Mouse (Mus musculus): ENCODE measurements around the gene 4930550C14Rik. TPM values are rescaled to one million over a fixed set of nuclear protein-coding genes. Genes with fewer than 3 reads are reported as not detected.
A peak's percentile ranks its signal among the peaks of the same experiment; 100 is the strongest.

4930550C14Rik gene
- polyA plus RNA-seq, 1 experiment from 2014 or later: 0.12 TPM

DNA sequence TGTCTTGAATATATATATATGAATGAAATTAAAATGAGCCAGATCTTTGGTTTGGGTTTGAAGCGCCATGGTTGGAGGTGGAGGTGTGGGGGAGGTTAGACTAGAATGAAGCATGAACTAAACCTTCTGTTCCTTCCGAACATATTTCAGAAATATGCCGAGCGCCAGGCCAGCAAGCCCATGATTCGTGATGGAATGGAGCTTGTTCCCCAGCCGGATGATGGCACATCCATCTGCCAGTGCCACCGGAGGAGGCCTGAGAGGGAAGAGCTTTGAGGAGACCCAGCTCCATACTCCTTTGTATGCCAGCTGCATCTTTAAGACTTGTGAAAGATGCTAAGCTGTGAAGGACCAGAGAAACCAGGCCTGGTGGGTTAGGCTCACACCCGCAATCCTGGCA lies 2.6 kb upstream of the 4930550C14Rik start:
- no peak for DNase-seq (ENCODE audit: low spot score)
- H3K36me3 ChIP-seq (ENCODE audit: control insufficient read depth, insufficient read depth, low read length): no peaks in the 10 kb centered on the region
- H3K9ac ChIP-seq (ENCODE audit: low read length): no peak overlapping the region
- no peak overlapping the region for H3K27ac ChIP-seq (ENCODE audit: low read depth, low read length)
- no peak for ATAC-seq (replicated peaks; ENCODE audit: low FRiP score)
- WGBS: 92% methylated on average over 8 of the region's 8 CpGs
- H3K4me2 ChIP-seq (ENCODE audit: low read depth, low read length, severe bottlenecking): no peak overlapping the region
- H3K27me3 ChIP-seq (ENCODE audit: control insufficient read depth, insufficient read depth, low read length): no peaks in the 10 kb centered on the region
- H3K4me3 ChIP-seq (ENCODE audit: low read depth, low read length): no peak overlapping the region
- no peaks in the 10 kb centered on the region for H3K4me1 ChIP-seq (replicated peaks; ENCODE audit: control insufficient read depth, insufficient read depth, low read length)
- no peaks in the 10 kb centered on the region for H3K9me3 ChIP-seq (ENCODE audit: control insufficient read depth, low read length)

DNA sequence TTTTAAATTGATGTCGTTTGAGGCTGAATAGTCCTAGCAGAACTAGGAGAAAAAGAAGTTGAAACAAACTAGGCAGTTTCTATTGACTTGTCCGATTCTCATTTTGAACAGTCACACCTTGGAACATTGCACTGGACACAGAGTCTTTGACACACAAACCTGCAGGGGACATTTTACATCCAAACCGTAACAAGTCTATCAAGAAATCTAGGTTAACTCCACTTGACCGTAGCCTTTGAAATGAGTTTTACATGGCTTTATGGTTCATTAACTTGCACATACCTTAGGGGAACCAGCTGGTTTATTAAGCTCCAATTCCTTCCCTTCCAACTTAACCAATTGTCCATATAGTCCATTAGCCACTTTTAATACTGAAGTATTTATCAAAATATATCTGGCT lies 1.4 kb upstream of the 4930550C14Rik start:
- 88% methylated on average over 4 of the region's 4 CpGs for WGBS
- H3K27ac ChIP-seq (ENCODE audit: low read depth, low read length): no peak overlapping the region

DNA sequence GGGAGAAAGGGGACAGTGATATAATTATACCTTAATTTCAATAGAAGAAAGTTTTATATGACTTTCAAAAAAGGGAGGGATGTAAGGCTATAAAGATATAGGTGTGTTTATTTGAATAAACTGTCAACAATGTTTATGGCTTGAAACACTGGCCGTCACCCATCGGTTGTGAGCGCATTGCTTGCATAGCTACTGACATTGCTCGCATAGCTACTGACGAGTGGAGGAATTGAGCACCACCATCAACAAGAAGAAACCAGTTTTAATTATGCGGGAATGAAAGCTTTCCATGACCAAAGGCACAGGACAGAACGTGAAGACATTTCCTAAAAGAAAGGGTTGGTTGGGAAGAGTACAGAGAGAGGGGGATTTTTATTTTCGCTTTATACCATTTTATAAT lies 979 bp upstream of the 4930550C14Rik start:
- Histone ChIP-seq H3K9ac (ENCODE audit: low read length) (no peak overlapping the region), H3K27ac (ENCODE audit: low read depth, low read length) (no peak overlapping the region), H3K4me2 (ENCODE audit: low read depth, low read length, severe bottlenecking) (no peak overlapping the region), H3K4me1 (replicated peaks; ENCODE audit: control insufficient read depth, insufficient read depth, low read length) (no peaks in the 10 kb centered on the region), H3K9me3 (ENCODE audit: control insufficient read depth, low read length) (no peaks in the 10 kb centered on the region), H3K4me3 (ENCODE audit: low read depth, low read length) (no peak overlapping the region), H3K27me3 (ENCODE audit: control insufficient read depth, insufficient read depth, low read length) (no peaks in the 10 kb centered on the region), H3K36me3 (ENCODE audit: control insufficient read depth, insufficient read depth, low read length) (no peaks in the 10 kb centered on the region)
- DNase-seq (ENCODE audit: low spot score) (no peak), ATAC-seq (replicated peaks; ENCODE audit: low FRiP score) (no peak)
- 90% methylated on average over 8 of the region's 8 CpGs for WGBS

More for the DNA sequence above, 1.4 kb upstream of the 4930550C14Rik start:
- ATAC-seq (replicated peaks; ENCODE audit: low FRiP score): no peak
- DNase-seq (ENCODE audit: low spot score): no peak
- Histone ChIP-seq H3K4me3 (ENCODE audit: low read depth, low read length) (no peak overlapping the region), H3K9ac (ENCODE audit: low read length) (no peak overlapping the region), H3K27me3 (ENCODE audit: control insufficient read depth, insufficient read depth, low read length) (no peaks in the 10 kb centered on the region), H3K4me2 (ENCODE audit: low read depth, low read length, severe bottlenecking) (no peak overlapping the region), H3K36me3 (ENCODE audit: control insufficient read depth, insufficient read depth, low read length) (no peaks in the 10 kb centered on the region), H3K9me3 (ENCODE audit: control insufficient read depth, low read length) (no peaks in the 10 kb centered on the region), H3K4me1 (replicated peaks; ENCODE audit: control insufficient read depth, insufficient read depth, low read length) (no peaks in the 10 kb centered on the region)

DNA sequence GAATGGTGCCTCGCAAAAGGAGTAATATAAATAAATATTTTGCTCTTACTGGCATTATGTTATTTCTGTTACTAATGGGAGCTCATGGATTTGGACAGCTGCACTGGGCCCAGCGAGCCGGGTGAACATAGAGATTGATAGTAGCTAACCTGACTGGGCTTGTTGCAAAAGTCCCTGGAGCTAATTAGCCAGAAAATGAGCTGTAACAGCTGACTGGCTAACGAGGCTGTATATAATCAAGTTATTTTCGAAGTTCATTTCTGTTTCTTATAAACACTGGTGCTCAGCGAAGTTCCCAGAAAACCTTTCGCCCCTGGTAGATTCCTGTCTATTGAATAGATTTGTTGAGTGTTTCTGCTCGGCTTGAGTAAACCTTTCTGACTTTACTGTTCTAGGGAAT lies 866 bp downstream of the 4930550C14Rik start:
- Histone ChIP-seq H3K27ac (ENCODE audit: low read depth, low read length) (no peak overlapping the region), H3K36me3 (ENCODE audit: control insufficient read depth, insufficient read depth, low read length) (no peaks in the 10 kb centered on the region), H3K27me3 (ENCODE audit: control insufficient read depth, insufficient read depth, low read length) (no peaks in the 10 kb centered on the region), H3K4me3 (ENCODE audit: low read depth, low read length) (no peak overlapping the region), H3K9ac (ENCODE audit: low read length) (no peak overlapping the region), H3K4me2 (ENCODE audit: low read depth, low read length, severe bottlenecking) (no peak overlapping the region), H3K4me1 (replicated peaks; ENCODE audit: control insufficient read depth, insufficient read depth, low read length) (no peaks in the 10 kb centered on the region), H3K9me3 (ENCODE audit: control insufficient read depth, low read length) (no peaks in the 10 kb centered on the region)
- ATAC-seq (replicated peaks; ENCODE audit: low FRiP score) (no peak), DNase-seq (ENCODE audit: low spot score) (no peak)
- 59% methylated on average over 8 of the region's 8 CpGs for WGBS

DNA sequence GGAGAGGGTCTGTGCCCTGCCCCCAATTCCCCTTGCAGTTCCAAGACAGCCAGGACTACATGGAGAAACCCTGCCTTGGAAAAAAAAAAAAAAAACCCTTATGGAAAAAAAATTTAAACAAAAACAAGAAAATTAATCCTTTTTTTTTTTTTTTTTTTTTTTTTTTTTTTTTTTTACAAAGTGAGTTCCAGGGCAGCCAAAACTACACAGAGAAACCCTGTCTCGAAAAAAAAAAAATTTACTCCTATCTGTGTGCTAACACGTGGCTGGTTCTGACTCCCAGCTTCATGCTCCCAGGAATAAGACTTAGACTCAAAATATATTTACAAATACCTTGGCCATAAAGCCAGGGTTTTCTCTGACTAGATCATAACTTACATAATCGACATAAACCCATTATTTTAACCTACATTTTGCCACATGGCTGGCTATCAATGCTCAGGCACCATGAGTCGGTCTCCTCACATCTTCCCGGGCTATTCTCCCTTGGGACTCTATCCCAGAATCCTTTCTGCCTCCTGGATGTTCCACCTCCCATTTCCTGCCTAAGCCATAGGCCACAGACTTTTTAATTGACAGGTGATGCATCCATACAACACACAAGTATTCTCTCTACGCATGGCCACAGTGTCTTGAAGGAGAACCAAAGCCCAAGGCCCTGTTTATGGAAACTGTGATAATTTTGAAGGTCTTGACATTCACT lies 2.1 kb downstream of the 4930550C14Rik start:
- H3K27ac ChIP-seq (ENCODE audit: low read depth, low read length): no peak overlapping the region
- H3K36me3 ChIP-seq (ENCODE audit: control insufficient read depth, insufficient read depth, low read length): no peaks in the 10 kb centered on the region
- 87% methylated on average over 6 of the region's 6 CpGs for WGBS
- no peak overlapping the region for H3K4me3 ChIP-seq (ENCODE audit: low read depth, low read length)
- no peak for ATAC-seq (replicated peaks; ENCODE audit: low FRiP score)
- H3K4me1 ChIP-seq (replicated peaks; ENCODE audit: control insufficient read depth, insufficient read depth, low read length): no peaks in the 10 kb centered on the region
- H3K27me3 ChIP-seq (ENCODE audit: control insufficient read depth, insufficient read depth, low read length): no peaks in the 10 kb centered on the region
- H3K9ac ChIP-seq (ENCODE audit: low read length): no peak overlapping the region
- H3K9me3 ChIP-seq (ENCODE audit: control insufficient read depth, low read length): no peaks in the 10 kb centered on the region
- DNase-seq (ENCODE audit: low spot score): no peak
- no peak overlapping the region for H3K4me2 ChIP-seq (ENCODE audit: low read depth, low read length, severe bottlenecking)

DNA sequence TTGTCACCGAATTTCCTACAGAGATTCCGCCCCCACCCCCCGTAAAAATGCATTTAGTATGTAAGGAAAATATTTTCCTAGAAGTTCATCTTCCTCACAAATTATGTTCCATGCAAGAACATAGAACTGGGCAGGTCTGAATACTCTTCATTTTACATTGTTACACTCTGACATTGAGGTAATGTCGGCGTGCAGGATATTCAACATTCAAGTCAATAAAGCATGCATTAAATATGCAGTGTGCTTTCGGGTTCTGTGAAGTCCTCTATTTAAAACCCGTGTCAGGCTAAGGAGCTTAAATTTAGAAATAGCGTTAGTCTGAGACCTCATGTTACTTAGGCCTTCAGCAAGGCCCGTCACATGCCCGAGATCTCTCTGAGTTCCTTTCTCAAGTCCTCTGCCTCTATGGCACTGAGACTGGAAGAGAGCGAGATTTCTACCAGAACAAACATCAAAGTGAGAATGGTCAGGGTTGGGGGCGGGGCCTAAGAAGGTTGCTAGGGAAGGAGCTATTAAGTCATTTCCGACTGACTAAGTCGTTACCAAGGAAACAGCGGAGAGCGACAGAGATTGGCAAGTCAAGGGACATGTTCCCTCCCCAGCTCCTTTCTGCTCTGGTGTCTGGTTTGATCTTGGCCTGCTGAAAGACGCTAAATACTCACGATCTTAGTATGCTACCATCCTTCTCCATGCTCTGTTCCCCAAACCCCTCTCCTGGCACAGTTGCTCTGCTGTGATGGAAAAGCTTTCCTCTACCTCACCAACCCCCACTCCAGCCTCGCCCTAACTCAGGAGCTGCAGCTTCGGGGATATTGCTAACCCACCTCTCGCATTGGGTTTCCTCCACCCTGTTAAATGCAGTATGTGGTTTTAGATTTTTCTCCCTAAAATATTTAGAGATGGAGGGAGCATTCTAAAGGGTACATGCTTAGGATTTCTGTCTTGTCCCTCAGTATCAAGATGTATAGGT lies 2.9 kb downstream of the 4930550C14Rik start:
- no peaks in the 10 kb centered on the region for H3K27me3 ChIP-seq (ENCODE audit: control insufficient read depth, insufficient read depth, low read length)
- no peak overlapping the region for H3K27ac ChIP-seq (ENCODE audit: low read depth, low read length)
- H3K4me1 ChIP-seq (replicated peaks; ENCODE audit: control insufficient read depth, insufficient read depth, low read length): no peaks in the 10 kb centered on the region
- H3K4me3 ChIP-seq (ENCODE audit: low read depth, low read length): peak overlapping the region; percentile 12
- ATAC-seq (replicated peaks; ENCODE audit: low FRiP score) (peak; percentile 89), DNase-seq (ENCODE audit: low spot score) (peak; percentile 82)
- peak overlapping the region; percentile 38 for H3K4me2 ChIP-seq (ENCODE audit: low read depth, low read length, severe bottlenecking)
- H3K9me3 ChIP-seq (ENCODE audit: control insufficient read depth, low read length): no peaks in the 10 kb centered on the region
- H3K9ac ChIP-seq (ENCODE audit: low read length): peak overlapping the region; percentile 30
- 30% methylated on average over 21 of the region's 21 CpGs for WGBS
- no peaks in the 10 kb centered on the region for H3K36me3 ChIP-seq (ENCODE audit: control insufficient read depth, insufficient read depth, low read length)

DNA sequence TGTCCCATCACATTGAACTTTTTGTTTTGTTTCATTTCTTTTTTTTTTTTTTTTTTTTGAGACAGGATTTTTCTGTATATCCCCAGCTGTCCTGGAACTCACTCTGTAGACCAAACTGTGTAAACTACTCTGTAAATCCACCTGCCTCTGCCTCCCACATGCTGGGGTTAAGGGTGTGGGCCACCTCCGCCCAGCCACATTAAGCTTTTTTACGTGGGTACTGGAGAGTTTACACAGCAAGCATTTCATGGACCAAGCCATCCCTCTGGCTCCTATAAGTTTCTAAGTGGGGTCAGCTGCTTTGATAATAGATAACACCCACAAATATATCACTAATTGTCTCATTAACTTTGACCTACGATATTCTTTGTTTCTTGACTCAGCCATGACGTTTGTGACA lies 6.4 kb downstream of the 4930550C14Rik start:
- no peaks in the 10 kb centered on the region for H3K36me3 ChIP-seq (ENCODE audit: control insufficient read depth, insufficient read depth, low read length)
- H3K27ac ChIP-seq (ENCODE audit: low read depth, low read length): no peak overlapping the region
- no peaks in the 10 kb centered on the region for H3K4me1 ChIP-seq (replicated peaks; ENCODE audit: control insufficient read depth, insufficient read depth, low read length)
- DNase-seq (ENCODE audit: low spot score) (no peak), ATAC-seq (replicated peaks; ENCODE audit: low FRiP score) (no peak)
- no peaks in the 10 kb centered on the region for H3K27me3 ChIP-seq (ENCODE audit: control insufficient read depth, insufficient read depth, low read length)
- H3K9ac ChIP-seq (ENCODE audit: low read length): no peak overlapping the region
- no peak overlapping the region for H3K4me2 ChIP-seq (ENCODE audit: low read depth, low read length, severe bottlenecking)
- no peak overlapping the region for H3K4me3 ChIP-seq (ENCODE audit: low read depth, low read length)
- 86% methylated on average over 4 of the region's 4 CpGs for WGBS
- H3K9me3 ChIP-seq (ENCODE audit: control insufficient read depth, low read length): no peaks in the 10 kb centered on the region

DNA sequence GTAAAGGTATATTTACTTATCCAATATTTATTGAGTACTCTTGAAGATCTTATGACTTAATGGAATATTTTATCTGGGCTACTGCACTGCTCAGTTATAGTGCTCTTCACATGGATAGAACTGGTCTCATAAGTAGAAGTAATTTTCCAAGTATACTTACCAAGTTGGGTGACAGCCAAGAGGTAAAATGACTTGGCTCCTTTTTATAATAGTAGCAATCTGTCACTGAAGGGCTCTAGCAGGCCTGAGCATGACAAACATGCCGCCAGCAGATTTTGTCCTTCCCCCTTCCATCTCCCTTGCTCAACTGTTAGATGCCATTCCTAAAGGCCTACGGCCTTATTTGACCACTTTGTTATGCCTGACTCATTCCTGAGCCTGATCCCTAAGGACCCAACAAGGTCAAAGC lies 6.8 kb downstream of the 4930550C14Rik start:
- Histone ChIP-seq H3K27me3 (ENCODE audit: control insufficient read depth, insufficient read depth, low read length) (no peaks in the 10 kb centered on the region), H3K4me2 (ENCODE audit: low read depth, low read length, severe bottlenecking) (no peak overlapping the region), H3K9me3 (ENCODE audit: control insufficient read depth, low read length) (no peaks in the 10 kb centered on the region), H3K9ac (ENCODE audit: low read length) (no peak overlapping the region), H3K4me1 (replicated peaks; ENCODE audit: control insufficient read depth, insufficient read depth, low read length) (no peaks in the 10 kb centered on the region), H3K36me3 (ENCODE audit: control insufficient read depth, insufficient read depth, low read length) (no peaks in the 10 kb centered on the region), H3K4me3 (ENCODE audit: low read depth, low read length) (no peak overlapping the region), H3K27ac (ENCODE audit: low read depth, low read length) (no peak overlapping the region)
- ATAC-seq (replicated peaks; ENCODE audit: low FRiP score) (no peak), DNase-seq (ENCODE audit: low spot score) (no peak)
- WGBS: 90% methylated on average over 2 of the region's 2 CpGs
